Mouse (Mus musculus) spleen, adult 2 months (tissue): Measurements from ENCODE around the gene Tm2d3. TPM values are rescaled to one million over a fixed set of nuclear protein-coding genes. Genes with fewer than 3 reads are reported as not detected.

ENCODE experiments used
- DNase-seq, 2 experiments: peaks; one replicate each; pipeline versions ENCODE4 v3.0.0 to v3.0.0-alpha.2; 2012 to 2021; ENCODE audit warnings: low spot score in 2 of 2, low read depth in 1 of 2
- H3K27ac ChIP-seq: fragments of 200-500 bp; 2 replicates; pipeline ENCODE4 v1.5.1; 2012; ENCODE audit warnings: low read length, inconsistent platforms; ENCODE audit not compliant: insufficient read depth
- H3K27me3 ChIP-seq: fragments of 200-500 bp; 2 replicates; pipeline ENCODE4 v1.6.1; 2012; ENCODE audit warnings: mild to moderate bottlenecking, moderate library complexity, low read length, inconsistent platforms; ENCODE audit not compliant: control insufficient read depth, insufficient read depth
- H3K36me3 ChIP-seq: fragments of 200-500 bp; 2 replicates; pipeline ENCODE4 v1.6.1; 2012; ENCODE audit warnings: mild to moderate bottlenecking, low read length, inconsistent platforms; ENCODE audit not compliant: control insufficient read depth, insufficient read depth
- H3K4me1 ChIP-seq: fragments of 200-500 bp; 2 replicates; pipeline ENCODE4 v1.6.1; 2011; ENCODE audit warnings: inconsistent platforms; ENCODE audit not compliant: control insufficient read depth, insufficient read depth, insufficient read length
- H3K4me3 ChIP-seq: fragments of 200-500 bp; 2 replicates; pipeline ENCODE4 v1.5.1; 2011; ENCODE audit warnings: mild to moderate bottlenecking, inconsistent platforms; ENCODE audit not compliant: insufficient read depth, insufficient read length; ENCODE audit errors: extremely low read depth
- CTCF ChIP-seq: fragments of 200-500 bp; IDR thresholded peaks from 2 replicates; pipeline ENCODE4 v1.5.1; 2011; ENCODE audit warnings: mild to moderate bottlenecking, inconsistent platforms; ENCODE audit not compliant: insufficient read depth, insufficient read length, insufficient replicate concordance; ENCODE audit errors: extremely low read depth
- POLR2A ChIP-seq: fragments of 200-500 bp; IDR thresholded peaks from 2 replicates; pipeline ENCODE4 v1.6.1; 2011; ENCODE audit warnings: low read depth, low read length, inconsistent platforms
- WGBS: fragments of 180-500 bp; shearing (Covaris S2); methylation state at CpG from one replicate; pipeline ENCODE4 v1.1.7; 2018; 5-methylcytosine and 5-hydroxymethylcytosine counted together
- polyA plus RNA-seq: library from polyadenylated mRNA; depleted of rRNA; stranded (reverse); fragments of >200 nt; gene quantifications from 2 replicates; pipeline ENCODE4 v1.2.3, GENCODE M21; 2012; rRNA removed

The Tm2d3 gene
- 46.4 and 82.0 TPM in 2 replicates for polyA plus RNA-seq

- TF ChIP-seq CTCF, result no peak
- TF ChIP-seq POLR2A, result no peak
- H3K4me3 ChIP-seq, result no peak within 1 kb of the TSS
- peaks cover 1% of the 10 kb centered on the region; the same call in 1 of the 2 replicates for H3K36me3 ChIP-seq
- H3K27ac ChIP-seq, result no peak within 1 kb of the TSS
- no peak for DNase-seq
- 97% methylated on average over 7 of the region's 7 CpGs for WGBS
- H3K4me1 ChIP-seq, result peaks cover 6% of the 10 kb centered on the region; the same call in 1 of the 2 replicates
- no peaks in the 10 kb centered on the region for H3K27me3 ChIP-seq
These were observed at the start of gene Tm2d3 for GRCm38 (mm10) chr7:65690869-65691268. Gene Tm2d3, plus strand, starts transcription at chr7:65691169.

DNA sequence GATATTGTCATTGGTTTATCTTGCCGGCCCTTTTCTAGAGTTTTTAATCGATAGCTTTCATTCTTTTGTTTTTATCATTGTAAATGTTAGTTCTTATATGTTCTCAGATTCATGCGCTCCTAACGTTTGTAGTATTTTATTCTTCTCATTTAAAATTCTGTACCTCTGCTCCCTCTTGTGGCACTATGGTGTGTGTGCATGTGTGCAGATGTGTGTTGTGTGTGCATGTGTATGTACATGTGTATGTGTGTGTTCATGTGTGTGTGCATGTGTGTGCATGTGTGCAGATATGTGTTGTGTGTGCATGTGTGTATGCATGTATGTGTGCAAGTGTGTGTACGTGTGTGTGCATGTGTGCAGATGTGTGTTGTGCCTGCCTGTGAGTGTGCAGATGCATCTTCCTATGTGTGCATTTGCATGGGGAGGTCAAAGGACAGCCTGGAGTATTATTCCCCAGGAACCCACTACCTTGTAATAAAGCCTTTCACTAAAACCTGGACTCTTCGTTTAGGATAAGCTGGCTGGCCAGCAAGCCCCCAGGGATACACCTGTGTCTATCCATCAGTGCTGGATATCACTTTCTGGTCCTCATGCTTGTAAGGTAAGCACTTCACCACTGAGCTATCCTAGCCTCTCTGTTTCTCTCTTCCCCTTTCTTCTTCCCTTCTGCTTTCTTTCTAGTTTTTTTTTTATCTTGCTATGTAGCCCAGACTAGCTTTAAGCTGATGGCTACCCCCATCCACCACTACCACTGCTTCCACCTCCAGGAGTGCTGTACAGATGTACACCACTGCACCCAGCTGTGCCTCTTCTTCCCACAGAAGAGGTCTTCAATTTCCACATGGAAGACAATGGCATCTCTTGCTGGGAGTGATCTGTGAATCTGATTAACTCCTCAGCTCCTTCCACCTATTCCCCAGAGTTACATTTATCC is 48.3 kb upstream of the Tm2d3 start:
- no peaks in the 10 kb centered on the region for H3K36me3 ChIP-seq
- H3K27me3 ChIP-seq, result no peaks in the 10 kb centered on the region
- no peak overlapping the region for H3K27ac ChIP-seq
- 68% methylated on average over 6 of the region's 6 CpGs for WGBS
- H3K4me1 ChIP-seq, result peaks cover 6% of the 10 kb centered on the region
- H3K4me3 ChIP-seq, result no peak overlapping the region
- DNase-seq, result no peak
- TF ChIP-seq POLR2A (no peak), CTCF (no peak)

GRCm38 (mm10) chr7:65643861-65644421 is 47.0 kb upstream of the Tm2d3 start:
- DNase-seq, result no peak
- WGBS, result 46% methylated on average over 6 of the region's 6 CpGs
- H3K27me3 ChIP-seq, result no peaks in the 10 kb centered on the region
- no peak overlapping the region for H3K27ac ChIP-seq
- H3K4me1 ChIP-seq, result peaks cover 6% of the 10 kb centered on the region
- H3K36me3 ChIP-seq, result peaks cover 2% of the 10 kb centered on the region
- no peak for TF ChIP-seq CTCF
- TF ChIP-seq POLR2A, result no peak
- no peak overlapping the region for H3K4me3 ChIP-seq

GRCm38 (mm10) chr7:65644643-65645351 is 46.2 kb upstream of the Tm2d3 start, which contains the start of gene Tarsl2:
Gene Tarsl2, plus strand, starts transcription at chr7:65644898.
- peak within 1 kb of the TSS; percentile 56 for H3K27ac ChIP-seq
- peak; percentile 4; the same call in 1 of the 2 replicates for TF ChIP-seq CTCF
- TF ChIP-seq POLR2A, result peak; percentile 29; the same call in 1 of the 2 replicates
- under 1% methylated on average over 64 of the region's 64 CpGs for WGBS

GRCm38 (mm10) chr7:65645996-65646395 is 45.0 kb upstream of the Tm2d3 start:
- WGBS, result 88% methylated on average over 8 of the region's 8 CpGs
- H3K4me3 ChIP-seq, result no peak overlapping the region
- H3K27ac ChIP-seq, result no peak overlapping the region
- DNase-seq, result no peak
- peaks cover 6% of the 10 kb centered on the region for H3K4me1 ChIP-seq
- no peaks in the 10 kb centered on the region for H3K27me3 ChIP-seq
- H3K36me3 ChIP-seq, result peaks cover 2% of the 10 kb centered on the region
- TF ChIP-seq POLR2A (no peak), CTCF (no peak)

More at GRCm38 (mm10) chr7:65644643-65645351, 46.2 kb upstream of the Tm2d3 start, which contains the start of gene Tarsl2:
- Histone ChIP-seq H3K4me3 (peak within 1 kb of the TSS; percentile 69), H3K36me3 (peaks cover 2% of the 10 kb centered on the region), H3K27me3 (no peaks in the 10 kb centered on the region), H3K4me1 (peaks cover 6% of the 10 kb centered on the region)
- DNase-seq, result peak; percentile 90 to 98

GRCm38 (mm10) chr7:65650662-65651061 is 40.3 kb upstream of the Tm2d3 start:
- WGBS, result 90% methylated on average over 4 of the region's 4 CpGs
- no peak overlapping the region for H3K4me3 ChIP-seq
- H3K4me1 ChIP-seq, result no peaks in the 10 kb centered on the region
- H3K36me3 ChIP-seq, result peaks cover 5% of the 10 kb centered on the region
- TF ChIP-seq CTCF (no peak), POLR2A (no peak)
- DNase-seq, result no peak
- H3K27ac ChIP-seq, result no peak overlapping the region
- H3K27me3 ChIP-seq, result no peaks in the 10 kb centered on the region
